Mouse (Mus musculus): ENCODE measurements around the gene Ptpn12.

DNA sequence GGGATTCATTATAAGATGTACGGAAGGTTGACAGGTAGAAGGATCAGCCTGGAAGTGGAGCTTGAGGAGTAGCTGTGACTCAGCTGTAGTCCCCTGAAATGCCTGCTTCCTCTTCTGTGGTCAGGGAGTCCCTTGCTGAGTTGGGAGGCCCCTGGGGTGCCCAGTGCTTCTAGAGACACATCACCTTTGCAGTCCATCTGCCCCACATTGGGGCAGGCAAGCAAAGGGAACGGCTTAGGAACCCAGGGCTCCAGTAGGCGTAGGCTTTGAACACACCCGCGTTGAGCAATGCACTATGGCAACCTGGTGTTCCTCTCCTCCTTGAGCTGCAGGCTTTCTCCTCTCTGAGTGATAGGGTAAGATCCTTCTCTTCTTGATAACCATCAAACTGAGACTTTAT lies 82.6 kb downstream of the Ptpn12 start:
- TF ChIP-seq POLR2A (IDR thresholded peaks at IDR 0.05; ENCODE audit: low read depth, low read length): no peak
- TF ChIP-seq CTCF (IDR thresholded peaks at IDR 0.05; ENCODE audit: extremely low read depth, insufficient read length, insufficient replicate concordance, low read depth, low read length): no peak
